Mouse (Mus musculus): ENCODE measurements around the gene Gdf10. TPM values are rescaled to one million over a fixed set of nuclear protein-coding genes. Genes with fewer than 3 reads are reported as not detected.

The Gdf10 gene
- polyA plus RNA-seq, 1 experiment, result not detected

DNA sequence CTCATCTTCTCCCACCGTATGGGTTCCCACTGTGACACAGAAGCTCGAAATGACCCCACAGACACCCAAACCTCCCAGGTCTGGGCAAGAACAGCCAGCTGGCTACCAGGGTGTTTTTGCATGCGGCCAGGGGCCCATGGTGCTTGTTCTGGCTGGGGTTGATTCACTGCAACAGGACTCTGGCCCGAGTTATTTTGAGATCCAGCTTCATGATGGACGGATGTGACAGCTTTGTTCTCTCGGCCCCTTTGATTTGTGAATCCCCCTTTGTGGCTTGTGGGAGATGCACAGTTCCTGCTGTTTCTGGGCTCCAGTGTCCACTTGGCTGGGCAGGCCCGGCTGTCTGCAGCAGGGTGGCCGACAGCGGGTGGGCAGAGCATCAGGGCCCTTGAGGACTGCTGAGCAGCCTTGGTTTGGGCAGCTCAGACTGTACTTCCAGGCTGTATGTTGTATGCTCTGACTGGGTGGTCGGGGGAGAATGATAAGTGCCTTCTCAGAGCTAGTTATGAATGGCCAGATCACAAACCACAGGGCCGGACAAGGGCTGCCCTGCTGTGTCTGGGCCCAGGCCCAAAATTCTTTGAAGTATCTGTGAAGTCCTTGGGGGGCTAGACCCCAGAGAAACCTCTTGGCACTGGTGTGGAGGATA is 34.9 kb upstream of the Gdf10 start:
- Histone ChIP-seq H3K4me1 (ENCODE audit: control insufficient read depth, insufficient read depth, low read length) (no peaks in the 10 kb centered on the region), H3K9ac (ENCODE audit: low read depth, poor library complexity, severe bottlenecking) (no peak overlapping the region), H3K27ac (ENCODE audit: insufficient read depth, low read length) (no peak overlapping the region), H3K9me3 (replicated peaks; ENCODE audit: control insufficient read depth, insufficient read depth, low read length, poor library complexity, severe bottlenecking) (no peaks in the 10 kb centered on the region), H3K4me3 (ENCODE audit: low read depth, low read length) (no peak overlapping the region), H3K27me3 (ENCODE audit: control insufficient read depth, insufficient read depth, low read length, poor library complexity, severe bottlenecking) (no peaks in the 10 kb centered on the region), H3K36me3 (ENCODE audit: control insufficient read depth, insufficient read depth, low read length, poor library complexity, severe bottlenecking) (no peaks in the 10 kb centered on the region)
- TF ChIP-seq POLR2A (IDR thresholded peaks at IDR 0.05; ENCODE audit: insufficient read depth, low read length), result no peak
- no peak for TF ChIP-seq CTCF (IDR thresholded peaks at IDR 0.05; ENCODE audit: low read depth, low read length)
- TF ChIP-seq EP300 (IDR thresholded peaks at IDR 0.05; ENCODE audit: insufficient read depth, low read depth, low read length), result no peak

DNA sequence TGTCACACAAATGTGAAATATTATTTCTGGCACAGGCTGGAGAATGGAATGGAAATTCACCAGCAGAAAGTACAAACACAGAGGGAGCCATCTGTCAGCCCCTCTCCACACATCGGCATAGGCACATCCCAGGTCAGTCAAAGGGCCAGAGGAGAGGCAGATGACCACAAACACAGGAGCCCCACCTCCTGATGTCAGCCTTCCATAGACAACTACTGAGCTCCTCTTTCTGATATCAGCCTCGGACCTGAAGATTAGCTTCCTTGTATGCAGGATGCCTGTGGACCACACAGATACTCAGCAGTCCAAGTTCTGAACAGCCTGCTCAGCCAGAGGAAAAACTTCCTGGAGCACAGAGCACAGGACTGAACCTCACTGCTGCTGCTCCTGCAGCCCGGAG is 33.4 kb upstream of the Gdf10 start:
- Histone ChIP-seq H3K4me1 (ENCODE audit: control insufficient read depth, insufficient read depth, low read length) (no peaks in the 10 kb centered on the region), H3K9me3 (replicated peaks; ENCODE audit: control insufficient read depth, insufficient read depth, low read length, poor library complexity, severe bottlenecking) (no peaks in the 10 kb centered on the region), H3K4me3 (ENCODE audit: low read depth, low read length) (no peak overlapping the region), H3K9ac (ENCODE audit: low read depth, poor library complexity, severe bottlenecking) (no peak overlapping the region), H3K27me3 (ENCODE audit: control insufficient read depth, insufficient read depth, low read length, poor library complexity, severe bottlenecking) (no peaks in the 10 kb centered on the region), H3K27ac (ENCODE audit: insufficient read depth, low read length) (no peak overlapping the region), H3K36me3 (ENCODE audit: control insufficient read depth, insufficient read depth, low read length, poor library complexity, severe bottlenecking) (no peaks in the 10 kb centered on the region)
- TF ChIP-seq EP300 (IDR thresholded peaks at IDR 0.05; ENCODE audit: insufficient read depth, low read depth, low read length), result no peak

DNA sequence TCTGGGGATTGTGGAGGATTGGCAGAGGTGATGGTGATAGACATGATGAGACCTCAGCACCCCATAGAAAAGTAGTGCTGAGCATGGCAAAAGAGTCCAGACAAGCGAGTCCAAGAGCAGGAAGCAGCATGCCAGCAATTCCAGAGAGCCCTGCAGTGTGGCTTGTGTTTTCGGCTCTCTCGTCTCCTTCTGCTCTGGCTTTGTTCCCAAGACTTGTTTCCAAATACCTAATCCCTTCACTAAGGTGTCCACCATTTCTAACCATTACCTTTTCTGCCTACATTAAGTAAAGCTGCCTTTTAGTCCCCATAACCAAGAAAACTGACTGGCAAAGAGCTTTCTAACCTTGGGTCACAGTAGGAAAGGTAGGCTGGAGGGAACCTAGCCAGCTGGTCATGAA is 31.9 kb upstream of the Gdf10 start:
- no peak for TF ChIP-seq EP300 (IDR thresholded peaks at IDR 0.05; ENCODE audit: insufficient read depth, low read depth, low read length)
- TF ChIP-seq POLR2A (IDR thresholded peaks at IDR 0.05; ENCODE audit: insufficient read depth, low read length), result no peak
- no peak for TF ChIP-seq CTCF (IDR thresholded peaks at IDR 0.05; ENCODE audit: low read depth, low read length)
- no peaks in the 10 kb centered on the region for H3K27me3 ChIP-seq (ENCODE audit: control insufficient read depth, insufficient read depth, low read length, poor library complexity, severe bottlenecking)
- H3K36me3 ChIP-seq (ENCODE audit: control insufficient read depth, insufficient read depth, low read length, poor library complexity, severe bottlenecking), result no peaks in the 10 kb centered on the region
- H3K4me1 ChIP-seq (ENCODE audit: control insufficient read depth, insufficient read depth, low read length), result no peaks in the 10 kb centered on the region
- no peaks in the 10 kb centered on the region for H3K9me3 ChIP-seq (replicated peaks; ENCODE audit: control insufficient read depth, insufficient read depth, low read length, poor library complexity, severe bottlenecking)
- H3K4me3 ChIP-seq (ENCODE audit: low read depth, low read length), result no peak overlapping the region
- no peak overlapping the region for H3K9ac ChIP-seq (ENCODE audit: low read depth, poor library complexity, severe bottlenecking)
- H3K27ac ChIP-seq (ENCODE audit: insufficient read depth, low read length), result no peak overlapping the region

DNA sequence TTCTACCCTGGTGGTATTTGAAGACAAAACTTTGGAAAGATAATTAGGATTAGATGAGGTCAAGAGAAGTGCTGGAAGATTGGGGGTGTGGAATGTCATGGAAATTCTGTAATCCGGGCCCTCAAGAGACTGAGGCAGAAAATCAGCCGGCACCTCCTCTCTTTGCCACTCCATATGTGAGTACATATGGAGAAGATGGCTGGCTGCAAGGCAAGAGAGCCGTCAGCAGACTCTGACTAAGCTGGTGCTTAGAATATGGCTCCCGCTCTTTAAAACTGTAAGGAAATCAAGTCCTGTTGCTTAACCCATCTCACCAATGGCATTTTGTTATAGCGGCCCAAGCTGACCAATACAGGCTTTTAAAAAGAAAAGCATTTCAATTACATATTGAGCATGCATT is 27.6 kb upstream of the Gdf10 start:
- TF ChIP-seq CTCF (IDR thresholded peaks at IDR 0.05; ENCODE audit: low read depth, low read length) (no peak), EP300 (IDR thresholded peaks at IDR 0.05; ENCODE audit: insufficient read depth, low read depth, low read length) (no peak), POLR2A (IDR thresholded peaks at IDR 0.05; ENCODE audit: insufficient read depth, low read length) (no peak)
- Histone ChIP-seq H3K4me1 (ENCODE audit: control insufficient read depth, insufficient read depth, low read length) (no peaks in the 10 kb centered on the region), H3K9me3 (replicated peaks; ENCODE audit: control insufficient read depth, insufficient read depth, low read length, poor library complexity, severe bottlenecking) (no peaks in the 10 kb centered on the region), H3K27ac (ENCODE audit: insufficient read depth, low read length) (no peak overlapping the region), H3K9ac (ENCODE audit: low read depth, poor library complexity, severe bottlenecking) (no peak overlapping the region), H3K36me3 (ENCODE audit: control insufficient read depth, insufficient read depth, low read length, poor library complexity, severe bottlenecking) (no peaks in the 10 kb centered on the region), H3K27me3 (ENCODE audit: control insufficient read depth, insufficient read depth, low read length, poor library complexity, severe bottlenecking) (no peaks in the 10 kb centered on the region), H3K4me3 (ENCODE audit: low read depth, low read length) (no peak overlapping the region)

DNA sequence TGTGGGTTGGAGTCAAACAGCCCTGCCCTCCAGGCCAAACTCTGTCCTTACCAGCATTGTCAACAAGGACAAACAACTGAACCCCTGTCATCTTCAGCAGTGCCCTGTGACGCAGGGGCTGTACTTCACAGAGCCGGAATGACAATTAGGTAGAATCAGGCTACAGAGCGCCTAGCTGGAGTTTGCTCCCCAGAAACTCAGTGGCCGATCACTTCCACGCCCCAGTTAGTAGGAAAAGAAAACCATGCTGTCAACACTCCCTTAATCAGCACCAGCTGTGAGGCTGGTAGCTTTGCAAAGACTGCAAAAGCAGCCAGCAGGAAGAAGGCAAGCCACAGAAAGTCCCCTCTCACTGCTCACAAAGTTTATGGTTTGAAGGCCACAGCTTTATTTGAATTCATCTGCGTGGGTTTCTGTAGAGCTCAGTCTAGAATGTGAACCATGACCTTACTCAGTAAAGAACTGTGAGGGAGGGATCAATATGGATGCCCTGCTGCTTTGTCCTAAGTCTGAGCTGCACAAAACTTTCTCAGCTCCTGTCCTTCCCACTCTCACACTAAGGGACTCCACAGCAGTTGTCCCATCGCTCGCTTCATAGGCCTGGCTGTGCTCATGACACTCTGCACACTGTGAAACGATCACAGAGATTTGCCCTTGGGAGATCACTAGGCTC is 26.6 kb upstream of the Gdf10 start:
- Histone ChIP-seq H3K4me3 (ENCODE audit: low read depth, low read length) (no peak overlapping the region), H3K9ac (ENCODE audit: low read depth, poor library complexity, severe bottlenecking) (no peak overlapping the region), H3K27ac (ENCODE audit: insufficient read depth, low read length) (no peak overlapping the region), H3K27me3 (ENCODE audit: control insufficient read depth, insufficient read depth, low read length, poor library complexity, severe bottlenecking) (no peaks in the 10 kb centered on the region), H3K9me3 (replicated peaks; ENCODE audit: control insufficient read depth, insufficient read depth, low read length, poor library complexity, severe bottlenecking) (no peaks in the 10 kb centered on the region), H3K36me3 (ENCODE audit: control insufficient read depth, insufficient read depth, low read length, poor library complexity, severe bottlenecking) (no peaks in the 10 kb centered on the region), H3K4me1 (ENCODE audit: control insufficient read depth, insufficient read depth, low read length) (no peaks in the 10 kb centered on the region)
- TF ChIP-seq CTCF (IDR thresholded peaks at IDR 0.05; ENCODE audit: low read depth, low read length) (no peak), EP300 (IDR thresholded peaks at IDR 0.05; ENCODE audit: insufficient read depth, low read depth, low read length) (no peak), POLR2A (IDR thresholded peaks at IDR 0.05; ENCODE audit: insufficient read depth, low read length) (no peak)

DNA sequence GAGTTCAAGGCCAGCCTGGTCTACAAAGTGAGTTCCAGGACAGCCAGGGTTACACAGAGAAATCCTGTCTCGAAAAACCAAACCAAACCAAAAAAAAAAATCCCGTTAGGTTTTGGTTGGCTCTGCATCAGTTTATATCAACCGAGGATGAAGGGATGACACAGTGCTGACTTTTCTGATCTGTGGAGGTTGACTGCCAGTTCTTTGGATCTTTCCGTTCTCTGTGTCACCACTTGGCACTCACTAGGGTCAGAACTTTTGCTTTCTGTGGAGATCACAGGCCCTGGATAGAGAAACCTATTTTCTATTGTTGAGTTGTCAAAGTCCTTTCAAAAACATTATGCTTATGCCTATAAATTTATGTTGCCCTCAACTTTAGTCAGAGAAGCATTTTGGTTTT is 20.6 kb upstream of the Gdf10 start:
- TF ChIP-seq POLR2A (IDR thresholded peaks at IDR 0.05; ENCODE audit: insufficient read depth, low read length) (no peak), EP300 (IDR thresholded peaks at IDR 0.05; ENCODE audit: insufficient read depth, low read depth, low read length) (no peak), CTCF (IDR thresholded peaks at IDR 0.05; ENCODE audit: low read depth, low read length) (no peak)
- no peaks in the 10 kb centered on the region for H3K4me1 ChIP-seq (ENCODE audit: control insufficient read depth, insufficient read depth, low read length)
- H3K9me3 ChIP-seq (replicated peaks; ENCODE audit: control insufficient read depth, insufficient read depth, low read length, poor library complexity, severe bottlenecking), result no peaks in the 10 kb centered on the region
- no peak overlapping the region for H3K9ac ChIP-seq (ENCODE audit: low read depth, poor library complexity, severe bottlenecking)
- no peak overlapping the region for H3K27ac ChIP-seq (ENCODE audit: insufficient read depth, low read length)
- no peaks in the 10 kb centered on the region for H3K27me3 ChIP-seq (ENCODE audit: control insufficient read depth, insufficient read depth, low read length, poor library complexity, severe bottlenecking)
- no peak overlapping the region for H3K4me3 ChIP-seq (ENCODE audit: low read depth, low read length)
- no peaks in the 10 kb centered on the region for H3K36me3 ChIP-seq (ENCODE audit: control insufficient read depth, insufficient read depth, low read length, poor library complexity, severe bottlenecking)
